Mouse (Mus musculus) left cerebral cortex, adult 9 months (tissue): Measurements from ENCODE around the gene Olfml3.

Experiments
- DNase-seq, 2 experiments: peaks; one replicate each; pipeline ENCODE4 v3.0.0; 2022; ENCODE audit warnings: low spot score in 2 of 2

Gene Olfml3

GRCm38 (mm10) chr3:103739329-103739728 lies 1.5 kb upstream of the Olfml3 start, which contains the start of gene Gm10964:
Gm10964 (plus strand) TSS chr3:103739366.
- DNase-seq, result no peak

- DNase-seq, result no peak
These were observed 593 bp downstream of the Olfml3 start for GRCm38 (mm10) chr3:103737061-103737754.

- DNase-seq, result no peak
These were observed 1.8 kb downstream of the Olfml3 start for GRCm38 (mm10) chr3:103735776-103736600.

GRCm38 (mm10) chr3:103734696-103735519 lies 2.9 kb downstream of the Olfml3 start:
- peak; percentile 30 to 31 for DNase-seq

GRCm38 (mm10) chr3:103733799-103734695 lies 3.8 kb downstream of the Olfml3 start:
- peak; percentile 67 to 77 for DNase-seq

GRCm38 (mm10) chr3:103733176-103733575 lies 4.6 kb downstream of the Olfml3 start:
- DNase-seq, result no peak

GRCm38 (mm10) chr3:103732116-103732515 lies 5.7 kb downstream of the Olfml3 start:
- no peak for DNase-seq

GRCm38 (mm10) chr3:103729850-103730249 lies 8.0 kb downstream of the Olfml3 start:
- DNase-seq, result no peak

GRCm38 (mm10) chr3:103727813-103728326 lies 9.9 kb downstream of the Olfml3 start:
- DNase-seq, result no peak

- DNase-seq, result no peak
These were observed 11.2 kb downstream of the Olfml3 start for GRCm38 (mm10) chr3:103726642-103727041.

- DNase-seq, result no peak
These were observed 13.7 kb downstream of the Olfml3 start for GRCm38 (mm10) chr3:103724137-103724536.

GRCm38 (mm10) chr3:103718728-103719127 lies 19.1 kb downstream of the Olfml3 start:
- no peak for DNase-seq

- DNase-seq, result no peak
These were observed 20.7 kb downstream of the Olfml3 start for GRCm38 (mm10) chr3:103716774-103717760.

GRCm38 (mm10) chr3:103715762-103716693 lies 21.8 kb downstream of the Olfml3 start:
- DNase-seq, result no peak

GRCm38 (mm10) chr3:103714942-103715341 lies 22.9 kb downstream of the Olfml3 start:
- DNase-seq, result no peak

GRCm38 (mm10) chr3:103714236-103714875 lies 23.4 kb downstream of the Olfml3 start:
- DNase-seq, result no peak

GRCm38 (mm10) chr3:103712196-103712595 lies 25.6 kb downstream of the Olfml3 start:
- no peak for DNase-seq

- DNase-seq, result no peak
These were observed 28.2 kb downstream of the Olfml3 start for GRCm38 (mm10) chr3:103709470-103710040.
